Mouse (Mus musculus): ENCODE measurements around the gene Col15a1. TPM values are rescaled to one million over a fixed set of nuclear protein-coding genes. Genes with fewer than 3 reads are reported as not detected.
A peak's percentile ranks its signal among the peaks of the same experiment; 100 is the strongest.

Col15a1 gene
- polyA plus RNA-seq, 1 experiment from 2014 or later: 5.2 TPM

DNA sequence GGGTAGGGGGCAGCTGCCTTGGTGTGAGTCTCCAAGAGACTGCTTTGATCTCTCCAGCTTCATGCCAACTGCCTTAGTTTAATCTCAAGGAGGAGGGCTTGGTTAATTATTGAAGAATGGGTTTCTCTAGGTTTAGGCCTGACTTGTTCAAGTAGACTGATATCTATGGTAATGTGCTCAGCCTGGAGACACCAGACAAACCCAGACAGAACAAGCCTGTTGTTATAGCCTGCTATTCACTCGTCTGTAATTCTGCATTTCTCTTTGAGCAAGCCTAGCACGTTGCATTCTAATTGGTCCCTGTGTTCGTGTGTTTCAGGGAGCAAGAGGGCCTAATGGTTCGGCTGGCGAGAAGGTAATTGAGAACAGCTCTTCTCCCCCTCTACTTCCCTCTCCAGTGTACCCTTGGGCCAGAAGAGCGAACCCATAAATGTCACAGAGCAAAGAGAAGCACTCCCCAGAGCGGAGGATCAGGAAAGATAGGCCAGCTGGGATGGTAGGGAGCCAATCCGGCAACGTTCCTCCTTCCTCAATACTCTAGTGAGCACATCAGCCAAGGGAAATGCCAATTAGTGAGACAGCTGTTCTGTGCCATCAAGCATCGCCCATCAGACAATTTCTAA, 71.2 kb downstream of the Col15a1 start:
- Histone ChIP-seq H3K27ac (no peak overlapping the region), H3K36me3 (replicated peaks) (no peaks in the 10 kb centered on the region), H3K4me1 (peaks cover 5% of the 10 kb centered on the region), H3K27me3 (no peaks in the 10 kb centered on the region), H3K9ac (no peak overlapping the region), H3K4me3 (replicated peaks) (no peak overlapping the region), H3K4me2 (no peak overlapping the region), H3K9me3 (no peaks in the 10 kb centered on the region)
- 59% methylated on average over 10 of the region's 10 CpGs for WGBS
- no peak for ATAC-seq (ENCODE audit: low FRiP score)

DNA sequence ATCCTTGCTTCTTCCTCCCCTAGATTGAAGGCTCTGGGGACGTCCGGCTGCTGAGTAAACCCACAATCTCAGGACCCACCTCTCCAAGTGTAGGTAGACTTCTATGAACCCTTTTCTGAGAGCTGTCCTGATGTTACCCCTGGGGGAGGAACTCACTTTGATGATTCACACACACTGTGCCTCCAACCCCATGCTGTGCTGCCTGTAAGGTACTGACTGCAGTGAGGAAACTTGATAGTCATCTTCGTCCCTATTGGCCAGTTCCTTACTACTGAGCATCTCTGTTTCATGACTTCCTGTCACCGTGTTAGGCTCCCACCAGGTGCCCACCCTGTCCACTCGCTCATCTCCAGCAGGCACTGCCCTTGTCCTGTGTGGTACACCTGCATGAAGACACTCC, 72.2 kb downstream of the Col15a1 start:
- no peak for ATAC-seq (ENCODE audit: low FRiP score)
- no peak overlapping the region for H3K4me3 ChIP-seq (replicated peaks)
- WGBS: 83% methylated on average over 5 of the region's 5 CpGs
- peaks cover 5% of the 10 kb centered on the region for H3K4me1 ChIP-seq
- H3K27me3 ChIP-seq: no peaks in the 10 kb centered on the region
- no peak overlapping the region for H3K9ac ChIP-seq
- H3K36me3 ChIP-seq (replicated peaks): no peaks in the 10 kb centered on the region
- no peak overlapping the region for H3K27ac ChIP-seq
- no peak overlapping the region for H3K4me2 ChIP-seq
- no peaks in the 10 kb centered on the region for H3K9me3 ChIP-seq

DNA sequence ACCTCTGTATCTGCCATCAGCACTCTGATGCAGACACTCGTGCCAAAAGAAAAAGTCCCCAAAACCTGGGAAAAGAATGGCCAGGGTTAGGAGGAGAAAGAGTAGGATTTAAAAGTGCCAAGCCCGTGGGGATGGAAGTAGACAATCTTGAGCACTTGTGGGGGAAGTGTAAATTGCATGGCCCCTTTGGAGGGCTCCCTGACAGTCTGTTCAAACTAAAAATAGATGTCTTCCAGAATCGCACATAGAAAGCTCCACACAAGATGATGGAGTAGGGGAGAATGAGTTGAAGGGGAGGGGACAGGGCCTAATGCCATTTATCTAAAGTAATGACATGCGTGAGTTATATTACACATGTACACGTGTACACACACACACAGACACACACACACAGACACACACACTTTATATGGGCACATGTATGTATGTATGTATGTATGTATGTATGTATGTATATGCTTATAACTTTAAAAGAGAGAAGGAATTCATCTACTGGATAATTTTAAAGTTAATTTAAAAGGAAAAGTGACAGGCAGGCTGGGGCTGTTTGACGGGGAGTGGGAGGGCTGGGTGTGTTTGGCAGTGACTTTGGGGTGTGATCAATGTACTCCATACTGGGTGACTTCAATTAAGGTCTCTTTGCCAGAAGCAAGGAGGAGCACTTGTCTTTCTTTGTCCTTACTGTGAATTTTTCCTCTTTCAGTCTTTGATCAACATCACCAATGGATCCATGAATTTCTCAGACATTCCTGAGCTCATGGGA, 74.1 kb downstream of the Col15a1 start:
- Histone ChIP-seq H3K4me3 (replicated peaks) (no peak overlapping the region), H3K9ac (no peak overlapping the region), H3K4me2 (no peak overlapping the region), H3K4me1 (peaks cover 5% of the 10 kb centered on the region), H3K9me3 (no peaks in the 10 kb centered on the region), H3K27me3 (no peaks in the 10 kb centered on the region), H3K36me3 (replicated peaks) (no peaks in the 10 kb centered on the region), H3K27ac (no peak overlapping the region)
- no peak for ATAC-seq (ENCODE audit: low FRiP score)
- WGBS: 86% methylated on average over 6 of the region's 6 CpGs

DNA sequence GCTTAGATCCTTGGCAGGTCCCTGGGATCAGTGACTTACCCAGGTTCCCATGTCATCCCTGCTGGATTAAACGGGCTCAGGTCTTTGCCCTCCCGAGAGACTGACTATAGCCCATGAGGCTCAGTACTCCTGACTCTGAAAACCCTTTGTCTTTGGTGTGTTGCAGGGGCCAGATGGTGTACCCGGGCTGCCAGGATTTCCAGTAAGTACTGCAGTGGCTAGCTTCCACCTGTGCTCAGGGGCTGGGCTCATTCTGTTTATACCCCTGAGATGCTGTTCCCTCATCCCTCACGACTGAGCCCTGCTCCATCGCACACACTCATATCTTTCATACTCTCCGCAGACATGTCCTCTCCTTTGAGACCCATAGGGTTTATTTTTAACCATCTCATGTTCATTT, 76.3 kb downstream of the Col15a1 start:
- H3K4me3 ChIP-seq (replicated peaks): no peak overlapping the region
- no peaks in the 10 kb centered on the region for H3K27me3 ChIP-seq
- no peaks in the 10 kb centered on the region for H3K9me3 ChIP-seq
- no peaks in the 10 kb centered on the region for H3K36me3 ChIP-seq (replicated peaks)
- peaks cover 7% of the 10 kb centered on the region for H3K4me1 ChIP-seq
- ATAC-seq (ENCODE audit: low FRiP score): no peak
- H3K9ac ChIP-seq: no peak overlapping the region
- no peak overlapping the region for H3K4me2 ChIP-seq
- WGBS: 79% methylated on average over 6 of the region's 6 CpGs
- no peak overlapping the region for H3K27ac ChIP-seq

DNA sequence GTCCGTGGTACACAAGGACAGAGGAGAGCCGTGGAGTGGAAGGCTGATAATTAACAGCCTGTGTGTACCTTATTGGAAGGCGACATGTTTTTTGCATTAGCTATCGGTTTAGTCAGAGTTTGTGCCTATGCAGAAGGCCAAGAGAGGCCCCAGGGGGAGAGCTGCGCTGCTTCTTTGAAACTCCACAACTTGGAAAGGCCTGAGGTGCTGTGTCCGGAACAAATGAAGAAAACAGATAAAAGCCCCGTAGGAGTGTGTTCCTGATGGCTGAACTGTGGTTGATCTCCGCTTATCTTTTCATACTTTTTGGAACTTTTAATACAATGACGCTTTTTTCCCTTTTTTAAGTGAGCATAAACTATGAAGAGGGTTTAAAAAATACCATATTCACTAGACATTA, 76.9 kb downstream of the Col15a1 start:
- WGBS: 75% methylated on average over 9 of the region's 9 CpGs
- ATAC-seq (ENCODE audit: low FRiP score): no peak
- H3K9me3 ChIP-seq: no peaks in the 10 kb centered on the region

DNA sequence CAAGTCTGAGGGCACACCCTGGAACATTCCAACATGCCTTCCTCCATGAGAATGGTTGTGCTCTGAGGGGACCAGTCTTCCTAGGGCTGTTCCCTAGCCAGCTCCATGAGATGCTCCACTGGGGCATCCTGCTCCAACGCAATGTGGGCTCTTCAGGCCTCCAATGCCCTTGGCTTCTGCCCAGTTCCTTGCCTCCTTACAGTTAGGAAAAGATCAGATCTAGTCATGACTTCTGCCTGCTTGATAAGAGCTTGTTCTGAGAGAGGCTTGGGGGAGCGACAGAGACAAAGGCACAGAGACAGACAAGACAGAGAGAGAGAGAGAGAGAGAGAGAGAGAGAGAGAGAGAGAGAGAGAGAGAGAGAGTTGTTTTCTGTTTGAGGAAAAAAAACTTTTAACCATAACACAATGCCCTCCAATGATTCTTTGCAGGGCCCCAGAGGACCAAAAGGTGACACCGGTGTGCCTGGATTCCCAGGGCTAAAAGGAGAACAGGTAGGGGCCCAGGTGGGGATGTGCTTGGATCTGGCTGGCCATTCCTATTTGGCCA, 78.7 kb downstream of the Col15a1 start:
- Histone ChIP-seq H3K27ac (no peak overlapping the region), H3K4me3 (replicated peaks) (no peak overlapping the region), H3K9ac (no peak overlapping the region), H3K9me3 (no peaks in the 10 kb centered on the region), H3K4me1 (peaks cover 5% of the 10 kb centered on the region; the same call in 1 of the 2 replicates), H3K4me2 (no peak overlapping the region), H3K27me3 (no peaks in the 10 kb centered on the region), H3K36me3 (replicated peaks) (no peaks in the 10 kb centered on the region)
- WGBS: 89% methylated on average over 3 of the region's 3 CpGs
- no peak for ATAC-seq (ENCODE audit: low FRiP score)

More for the DNA sequence above, 76.9 kb downstream of the Col15a1 start:
- Histone ChIP-seq H3K36me3 (replicated peaks) (no peaks in the 10 kb centered on the region), H3K27ac (no peak overlapping the region), H3K4me3 (replicated peaks) (no peak overlapping the region), H3K4me1 (peaks cover 5% of the 10 kb centered on the region; the same call in 1 of the 2 replicates), H3K9ac (no peak overlapping the region), H3K27me3 (no peaks in the 10 kb centered on the region), H3K4me2 (no peak overlapping the region)

DNA sequence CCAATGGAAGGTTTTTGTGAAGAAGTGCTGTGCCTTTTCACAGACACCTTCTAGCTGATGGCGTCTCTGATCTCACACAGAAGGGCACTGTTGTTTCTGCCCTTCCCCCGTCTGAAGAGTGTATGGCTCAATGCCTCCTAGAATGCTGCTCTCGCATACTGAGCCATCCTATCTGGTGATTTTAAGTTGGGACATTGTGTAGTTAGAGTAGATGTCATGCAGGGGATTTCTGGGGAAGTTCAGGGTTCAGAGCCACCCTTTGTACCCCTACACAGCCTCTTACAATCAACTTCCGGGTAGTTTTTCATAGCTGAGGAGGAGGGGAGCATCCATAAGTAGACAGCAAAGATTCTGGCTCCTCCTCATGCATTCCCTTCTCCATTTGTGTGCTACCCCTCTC, 79.5 kb downstream of the Col15a1 start:
- Histone ChIP-seq H3K9ac (no peak overlapping the region), H3K27ac (no peak overlapping the region), H3K4me1 (peaks cover 5% of the 10 kb centered on the region; the same call in 1 of the 2 replicates), H3K9me3 (no peaks in the 10 kb centered on the region), H3K4me2 (no peak overlapping the region), H3K36me3 (replicated peaks) (no peaks in the 10 kb centered on the region), H3K4me3 (replicated peaks) (no peak overlapping the region), H3K27me3 (no peaks in the 10 kb centered on the region)
- ATAC-seq (ENCODE audit: low FRiP score): no peak
- WGBS: 76% methylated on average over 4 of the region's 4 CpGs

DNA sequence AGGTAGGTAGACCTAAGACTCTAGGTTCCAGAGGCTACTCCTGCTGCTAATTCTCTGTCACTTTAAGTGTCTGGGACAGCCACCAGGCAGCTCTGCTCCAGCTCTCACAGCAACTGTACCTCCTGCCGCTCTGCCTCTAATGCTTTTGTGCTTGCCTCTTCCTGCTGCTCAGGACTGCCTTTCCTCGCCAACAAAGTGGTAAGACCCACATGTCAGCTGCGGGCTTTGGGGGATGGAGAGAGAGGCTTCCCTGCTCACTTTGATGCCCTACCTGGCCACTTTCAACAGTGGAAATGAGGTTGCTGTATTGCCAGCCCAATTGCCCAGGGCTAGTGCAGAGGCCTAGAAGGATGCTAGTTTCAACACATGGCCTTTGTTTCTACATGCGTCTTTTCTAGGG, 80.3 kb downstream of the Col15a1 start:
- H3K9ac ChIP-seq: no peak overlapping the region
- H3K4me3 ChIP-seq (replicated peaks): no peak overlapping the region
- ATAC-seq (ENCODE audit: low FRiP score): no peak
- 34% methylated on average over 4 of the region's 4 CpGs for WGBS
- no peaks in the 10 kb centered on the region for H3K9me3 ChIP-seq
- H3K27me3 ChIP-seq: no peaks in the 10 kb centered on the region
- no peak overlapping the region for H3K4me2 ChIP-seq
- peaks cover 5% of the 10 kb centered on the region; the same call in 1 of the 2 replicates for H3K4me1 ChIP-seq
- no peaks in the 10 kb centered on the region for H3K36me3 ChIP-seq (replicated peaks)
- no peak overlapping the region for H3K27ac ChIP-seq

DNA sequence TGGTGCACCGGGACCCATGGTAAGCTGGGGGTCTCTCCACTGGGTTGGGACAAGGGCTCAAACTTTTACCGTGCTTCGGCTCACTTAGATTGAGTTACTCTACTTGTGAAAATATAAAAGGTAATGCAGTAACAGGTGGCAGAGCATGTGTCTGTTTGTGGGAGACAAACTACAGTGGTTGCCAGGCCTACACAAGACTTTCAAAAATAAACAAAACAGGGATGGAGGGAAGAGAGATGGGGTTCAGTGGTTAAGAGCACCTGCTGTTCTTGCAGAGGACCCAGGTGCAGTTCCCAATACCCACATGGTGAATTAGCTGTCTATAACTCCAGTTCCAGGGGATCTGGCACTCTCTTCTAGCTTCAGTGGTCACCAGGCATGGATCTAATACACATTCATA, 81.6 kb downstream of the Col15a1 start:
- H3K9me3 ChIP-seq: no peaks in the 10 kb centered on the region

DNA sequence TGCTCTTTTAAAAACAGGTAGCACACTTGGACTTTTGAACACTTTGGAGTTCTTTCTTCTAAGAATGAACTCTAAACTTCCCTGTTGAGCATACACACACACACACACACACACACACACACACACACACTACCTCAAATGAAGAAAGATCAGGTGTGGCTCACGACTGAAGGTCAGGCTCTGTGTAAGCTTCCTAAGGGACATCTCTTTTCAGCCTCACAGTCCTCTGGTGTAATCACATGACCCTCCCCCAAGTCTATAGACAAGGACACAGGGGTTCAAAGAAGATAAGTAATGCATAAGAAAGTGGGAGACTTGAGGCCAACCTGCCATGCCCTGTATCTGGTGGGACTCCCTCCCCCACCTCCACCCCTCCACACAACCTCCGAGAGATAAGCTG, 82.5 kb downstream of the Col15a1 start:
- Histone ChIP-seq H3K4me2 (no peak overlapping the region), H3K4me3 (replicated peaks) (no peak overlapping the region), H3K36me3 (replicated peaks) (no peaks in the 10 kb centered on the region), H3K9ac (no peak overlapping the region), H3K27me3 (no peaks in the 10 kb centered on the region), H3K4me1 (peaks cover 5% of the 10 kb centered on the region; the same call in 1 of the 2 replicates), H3K27ac (no peak overlapping the region), H3K9me3 (no peaks in the 10 kb centered on the region)
- ATAC-seq (ENCODE audit: low FRiP score): no peak
- WGBS: 92% methylated on average over 2 of the region's 2 CpGs

More for the DNA sequence above, 81.6 kb downstream of the Col15a1 start:
- H3K4me3 ChIP-seq (replicated peaks): no peak overlapping the region
- H3K9ac ChIP-seq: no peak overlapping the region
- no peaks in the 10 kb centered on the region for H3K36me3 ChIP-seq (replicated peaks)
- no peak for ATAC-seq (ENCODE audit: low FRiP score)
- peaks cover 5% of the 10 kb centered on the region; the same call in 1 of the 2 replicates for H3K4me1 ChIP-seq
- H3K27me3 ChIP-seq: no peaks in the 10 kb centered on the region
- WGBS: 92% methylated on average over 3 of the region's 3 CpGs
- H3K4me2 ChIP-seq: no peak overlapping the region
- no peak overlapping the region for H3K27ac ChIP-seq

DNA sequence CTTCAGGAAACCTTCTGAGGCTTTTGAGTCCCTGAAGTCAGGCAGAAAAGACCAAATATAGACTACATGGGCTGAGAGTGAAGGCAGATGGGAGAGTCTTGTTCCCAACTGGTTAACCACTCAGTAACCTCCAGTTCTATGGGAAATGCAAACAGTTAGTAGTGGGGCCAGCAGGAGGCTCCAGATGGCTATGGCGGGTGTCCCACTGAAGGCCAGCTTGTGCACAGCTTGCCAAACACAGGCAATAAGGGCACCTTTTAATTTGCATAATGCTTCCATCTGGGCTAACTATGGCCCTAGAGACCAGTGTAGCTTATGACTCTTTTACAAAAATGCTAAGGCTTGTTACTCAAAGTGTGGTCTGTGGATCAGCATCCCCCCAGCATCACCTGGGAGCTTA, 83.1 kb downstream of the Col15a1 start:
- H3K27me3 ChIP-seq: no peaks in the 10 kb centered on the region
- H3K4me3 ChIP-seq (replicated peaks): no peak overlapping the region
- 0 out of 2 replicates have a peak, but pooled peaks have one; percentile 46 for ATAC-seq (ENCODE audit: low FRiP score)
- H3K27ac ChIP-seq: no peak overlapping the region
- H3K9ac ChIP-seq: no peak overlapping the region
- WGBS: 63% methylated on average over 1 of the region's 1 CpGs
- no peaks in the 10 kb centered on the region for H3K36me3 ChIP-seq (replicated peaks)
- peaks cover 5% of the 10 kb centered on the region; the same call in 1 of the 2 replicates for H3K4me1 ChIP-seq
- H3K9me3 ChIP-seq: no peaks in the 10 kb centered on the region
- no peak overlapping the region for H3K4me2 ChIP-seq

DNA sequence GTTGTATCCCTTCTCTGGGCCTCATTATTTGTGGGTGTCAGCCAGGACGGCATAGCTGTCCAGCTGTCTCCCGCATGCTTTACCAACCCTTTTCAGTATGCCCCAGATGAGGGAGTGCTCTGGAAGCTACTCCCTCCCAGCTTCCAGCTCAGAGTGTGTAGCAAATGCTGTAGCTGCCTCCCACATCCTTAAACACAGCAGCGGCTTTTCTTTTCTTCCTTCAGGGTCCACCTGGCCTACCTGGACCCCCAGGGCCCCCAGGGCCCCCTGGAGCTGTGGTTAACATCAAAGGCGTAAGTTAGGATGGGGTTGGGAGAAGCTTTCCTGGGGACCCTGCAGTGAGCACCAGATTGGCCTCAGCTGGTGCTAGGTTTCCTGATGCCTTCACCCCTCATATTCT, 85.0 kb downstream of the Col15a1 start:
- no peaks in the 10 kb centered on the region for H3K36me3 ChIP-seq (replicated peaks)
- no peaks in the 10 kb centered on the region; the same call in 1 of the 2 replicates for H3K4me1 ChIP-seq
- no peaks in the 10 kb centered on the region for H3K27me3 ChIP-seq
- H3K9ac ChIP-seq: no peak overlapping the region
- 64% methylated on average over 4 of the region's 4 CpGs for WGBS
- no peak overlapping the region for H3K4me3 ChIP-seq (replicated peaks)
- H3K4me2 ChIP-seq: no peak overlapping the region
- no peak for ATAC-seq (ENCODE audit: low FRiP score)
- no peak overlapping the region for H3K27ac ChIP-seq
- H3K9me3 ChIP-seq: no peaks in the 10 kb centered on the region

Data from forebrain, embryonic 12.5 days (tissue).